Mouse (Mus musculus) kidney, adult 11 months (tissue): ENCODE data around the gene Ppp1r15a.
"Not testable (repeated sequence)": the region's sequence is repeated elsewhere in the genome, so short reads cannot be mapped to it uniquely, and the experiment has no call there.

ENCODE experiments used
- DNase-seq: peaks from one replicate; pipeline ENCODE4 v3.0.0; 2022

Gene Ppp1r15a

DNA sequence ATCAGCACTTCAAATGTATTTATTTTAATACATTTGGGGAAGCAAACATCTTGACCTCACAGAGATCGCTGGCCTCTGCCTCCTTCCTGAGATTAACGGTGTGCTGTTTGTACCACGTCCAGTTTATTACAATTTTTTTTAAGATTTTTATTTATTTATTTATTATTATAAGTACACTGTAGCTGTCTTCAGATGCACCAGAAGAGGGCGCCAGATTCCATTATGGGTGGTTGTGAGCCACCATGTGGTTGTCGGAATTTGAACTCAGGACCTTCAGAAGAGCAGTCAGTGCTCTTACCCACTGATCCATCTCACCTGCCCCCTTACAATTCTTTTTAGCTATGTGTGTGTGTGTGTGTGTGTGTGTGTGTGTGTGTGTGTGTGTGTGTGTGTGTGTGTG, 9.2 kb downstream of the Ppp1r15a start:
- not testable (repeated sequence) for DNase-seq

DNA sequence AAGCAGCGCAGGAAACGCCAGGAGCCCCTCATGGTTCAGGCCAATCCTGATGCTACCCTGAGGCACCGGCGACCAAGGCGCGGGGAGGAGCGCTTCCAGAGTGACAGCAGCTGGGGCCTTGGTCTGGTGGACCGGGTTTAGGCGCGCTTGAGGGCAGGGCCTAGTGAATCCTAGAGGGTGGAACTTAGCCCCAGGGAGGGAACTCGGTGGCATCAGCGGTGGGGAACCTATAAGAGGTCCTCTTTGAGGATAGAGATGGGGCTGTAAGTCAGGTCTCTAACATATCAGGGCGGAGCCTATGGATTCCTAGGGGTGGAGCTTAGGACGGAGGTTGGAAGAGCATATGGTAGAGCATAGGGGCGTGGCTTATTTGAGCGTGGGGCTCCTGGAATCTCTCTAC, 10.6 kb downstream of the Ppp1r15a start:
- DNase-seq: no peak

DNA sequence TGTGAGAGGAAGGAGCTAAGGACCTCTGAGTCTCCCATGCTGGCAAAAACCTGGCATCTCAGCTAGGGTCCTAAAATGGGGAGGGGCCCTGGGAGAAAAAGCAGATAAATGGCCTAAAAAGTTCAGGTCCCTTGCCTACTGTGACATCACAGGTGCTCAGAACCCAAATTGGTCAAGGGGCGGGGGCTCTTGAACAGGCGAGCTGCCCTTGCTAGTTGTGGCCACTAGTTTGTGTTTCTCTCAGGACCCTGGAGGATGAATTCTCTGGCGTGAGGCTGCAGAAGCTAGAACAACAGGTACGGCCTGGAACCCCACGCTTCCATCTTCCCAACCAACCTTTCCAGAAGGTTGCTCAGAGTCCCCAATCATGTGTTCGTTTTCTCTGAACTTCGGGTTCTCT, 11.7 kb downstream of the Ppp1r15a start:
- no peak for DNase-seq

DNA sequence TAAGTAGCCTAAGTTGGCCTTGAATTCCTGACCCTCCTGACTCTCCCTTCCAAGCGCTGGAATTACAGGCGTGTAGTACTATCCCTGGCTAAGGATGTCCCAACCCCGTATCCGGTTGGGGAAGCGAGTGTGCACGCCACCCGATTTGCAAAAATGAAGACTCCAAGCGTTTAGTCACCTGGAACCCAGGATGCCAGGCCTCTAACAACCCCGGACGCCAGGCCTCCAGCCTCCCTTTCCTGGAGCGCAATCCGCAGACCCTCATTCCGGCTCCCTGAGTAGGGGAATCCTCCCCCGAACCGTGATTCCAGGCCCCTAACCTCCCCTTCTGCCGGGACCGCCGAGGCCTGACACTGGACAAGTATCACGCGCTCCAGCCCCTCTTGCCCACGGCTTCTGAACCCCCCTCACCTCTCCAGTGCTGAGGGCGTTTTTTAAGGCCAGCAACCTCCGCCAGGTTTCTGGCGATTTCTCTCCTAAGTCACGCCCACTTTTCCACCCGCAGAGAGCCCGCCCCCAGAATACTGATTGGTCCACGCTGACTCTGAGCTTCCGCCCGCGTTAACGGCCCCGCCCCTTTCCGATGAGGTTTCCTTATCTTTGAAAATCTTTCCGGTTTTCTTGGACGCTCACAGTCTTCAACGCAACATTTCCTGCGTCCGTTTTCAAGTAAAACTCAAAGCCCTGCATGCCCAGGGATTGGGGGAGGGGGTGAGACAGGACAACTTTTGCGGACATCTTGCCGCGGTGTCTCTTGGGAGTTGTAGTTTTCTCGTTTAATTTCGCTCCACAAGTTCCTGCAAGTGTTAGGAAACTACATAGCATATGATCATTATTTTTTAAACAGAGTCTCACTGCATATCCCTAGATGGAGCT, 15.9 kb downstream of the Ppp1r15a start, which contains the start of gene Nucb1:
Gene Nucb1 (minus strand): TSS at position 495 of the 876 bp plus-strand sequence.
- peak; percentile 94 for DNase-seq

DNA sequence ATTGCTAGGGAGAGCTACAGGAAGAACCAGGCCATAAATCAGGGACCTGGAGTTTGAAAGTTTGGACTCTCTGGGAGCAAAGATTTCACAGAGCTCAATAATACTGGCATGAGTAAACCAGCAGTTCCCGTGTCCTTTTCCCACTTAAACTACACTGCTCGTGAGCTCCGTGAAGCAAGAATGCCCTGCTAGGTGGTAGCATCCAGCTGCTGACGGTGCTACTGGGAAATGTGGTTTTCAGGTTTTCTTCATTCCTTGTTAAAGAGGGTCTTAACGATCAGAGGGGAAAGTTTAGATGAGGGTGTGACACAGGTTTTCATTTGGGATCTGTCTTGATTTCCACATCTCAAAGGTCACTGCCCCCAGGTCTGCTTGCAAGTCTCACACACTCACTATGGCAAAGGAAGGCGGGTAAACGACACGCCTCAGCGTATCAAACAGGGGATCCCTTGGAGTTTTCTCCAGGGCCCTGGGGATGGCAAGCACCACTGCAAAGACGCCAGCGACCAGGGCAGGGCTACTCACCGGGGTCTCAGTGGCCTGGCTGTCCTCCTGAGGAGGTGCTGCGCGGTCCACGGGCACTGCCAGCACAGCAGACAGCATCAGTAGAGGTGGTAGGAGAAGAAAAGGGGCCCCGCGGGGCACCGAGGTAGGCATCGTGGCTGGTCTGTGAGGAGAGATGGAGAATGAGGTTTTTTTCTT, 16.7 kb downstream of the Ppp1r15a start:
- DNase-seq: no peak

DNA sequence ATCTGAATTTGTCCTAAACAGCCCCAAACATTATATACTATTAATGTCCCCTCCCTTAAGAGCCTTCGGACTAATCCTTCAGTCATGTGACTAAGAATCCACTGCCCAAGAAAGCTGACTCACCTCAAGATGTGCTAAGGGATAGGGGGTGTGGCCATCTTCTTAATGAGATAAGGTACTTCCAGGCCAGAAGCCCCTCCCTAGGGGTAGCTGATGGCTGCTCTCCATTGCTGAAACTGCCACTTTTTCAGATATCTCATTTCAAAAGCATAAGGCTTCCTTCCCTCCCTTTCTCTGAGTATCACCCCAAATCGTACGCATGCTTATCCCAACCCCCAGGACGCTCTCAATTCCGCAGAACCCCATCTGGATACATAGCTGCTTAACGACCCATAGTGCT, 17.5 kb downstream of the Ppp1r15a start:
- no peak for DNase-seq

DNA sequence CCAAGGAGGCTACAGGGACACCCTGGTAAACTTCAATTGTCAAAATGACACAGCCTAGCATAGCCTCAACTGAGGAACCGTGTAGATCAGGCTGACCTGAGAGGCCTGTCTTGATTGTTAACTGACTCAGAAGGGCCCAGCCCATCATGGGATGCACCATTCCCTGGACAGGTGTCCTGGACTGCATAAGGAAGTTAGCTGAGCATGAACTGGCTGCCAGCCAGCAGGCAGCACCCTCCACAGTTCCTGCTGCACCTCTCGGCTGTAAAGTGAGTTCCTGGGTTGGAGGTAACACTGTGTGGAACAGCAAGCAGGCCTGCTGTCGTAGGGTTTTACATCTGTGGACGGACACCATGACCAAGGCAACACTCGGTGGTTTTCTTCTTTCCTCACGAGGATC, 18.5 kb downstream of the Ppp1r15a start:
- DNase-seq: peak; percentile 42

DNA sequence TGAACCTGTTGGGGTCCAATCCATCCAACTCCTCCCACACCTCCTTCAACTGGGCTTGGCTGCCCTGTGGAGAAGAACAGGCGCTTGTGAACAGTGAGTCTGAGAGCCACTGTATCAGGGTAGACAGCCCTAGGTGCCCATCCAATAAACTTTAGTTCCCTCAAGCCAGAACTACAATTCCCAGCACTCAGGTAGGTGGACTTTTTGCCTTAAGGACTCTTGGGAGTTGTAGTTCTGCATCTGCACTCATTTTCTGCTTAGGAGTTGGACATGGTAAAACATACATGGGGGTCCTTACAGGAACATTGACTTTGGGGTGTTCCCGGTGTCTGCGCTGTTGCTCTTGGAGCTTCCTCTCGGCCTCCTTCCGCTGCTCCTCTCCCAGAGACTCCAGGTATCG, 27.6 kb downstream of the Ppp1r15a start:
- DNase-seq: no peak

DNA sequence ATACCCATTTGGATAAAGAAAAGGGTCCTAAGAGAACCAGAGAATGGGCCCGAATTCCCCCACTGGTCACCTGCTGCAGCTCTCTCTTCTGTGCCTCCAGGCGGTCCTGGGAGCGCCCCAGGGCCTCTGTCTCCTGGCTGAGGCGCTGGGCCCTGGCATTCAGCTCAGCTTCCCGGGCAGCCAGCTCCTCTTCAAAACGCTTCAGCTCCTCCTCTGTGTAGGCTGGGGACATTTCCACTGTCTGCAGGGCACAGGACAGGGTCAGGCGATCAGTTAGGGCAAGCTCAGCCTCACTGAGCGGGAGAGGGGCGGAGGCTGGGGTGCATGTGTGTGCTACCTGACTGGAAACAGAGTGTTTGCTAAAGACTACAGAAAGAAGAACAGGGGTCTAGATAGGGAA, 31.5 kb downstream of the Ppp1r15a start:
- DNase-seq: no peak

DNA sequence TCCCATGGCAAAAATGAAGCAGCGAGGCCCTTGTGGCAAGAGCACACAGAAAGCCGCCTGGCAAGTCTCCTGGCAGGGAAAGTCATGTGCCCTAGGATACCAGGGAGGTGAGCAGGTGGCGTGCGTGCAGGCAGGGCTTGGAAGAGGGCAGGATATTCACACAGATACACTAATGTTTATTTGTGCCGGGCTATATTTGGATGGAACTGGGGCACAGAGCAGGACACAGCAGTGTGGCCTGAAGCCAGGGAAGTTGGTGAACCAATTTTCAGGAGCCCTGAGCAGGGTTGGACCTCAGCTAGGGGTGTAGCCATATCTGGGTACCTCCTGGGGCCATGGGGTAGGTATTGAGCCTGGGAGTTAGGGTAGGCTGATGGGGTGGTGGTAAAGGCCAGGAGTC, 33.1 kb downstream of the Ppp1r15a start:
- DNase-seq: no peak

DNA sequence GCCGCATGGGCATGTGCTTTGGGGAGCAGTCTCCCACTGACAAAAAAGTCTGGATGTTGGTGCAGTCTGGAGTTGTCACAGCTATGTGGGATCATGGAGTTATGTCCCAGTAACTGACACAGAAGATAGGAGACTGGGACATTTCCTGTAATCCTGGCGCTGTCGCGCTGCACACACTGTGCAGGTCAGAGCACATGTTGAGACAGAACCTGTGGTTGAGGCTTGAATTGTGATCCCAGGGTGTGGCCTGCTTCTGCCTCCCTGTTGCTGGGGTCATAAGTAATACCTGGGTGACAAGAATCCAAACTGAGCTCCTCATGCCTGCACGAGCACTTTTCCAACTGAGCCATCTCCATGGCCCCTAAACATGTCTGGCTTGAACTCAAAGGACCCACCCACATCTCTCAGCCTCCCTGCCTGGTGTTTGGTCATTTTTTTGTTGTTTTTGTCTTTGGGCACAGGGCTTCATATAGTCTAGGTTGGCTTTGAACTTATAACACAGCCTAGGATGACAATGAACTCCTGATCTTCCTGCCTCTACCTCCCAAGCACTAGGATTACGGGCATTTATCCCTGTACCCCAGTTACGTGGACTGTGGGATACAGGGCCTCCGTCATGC, 33.7 kb downstream of the Ppp1r15a start:
- no peak for DNase-seq

DNA sequence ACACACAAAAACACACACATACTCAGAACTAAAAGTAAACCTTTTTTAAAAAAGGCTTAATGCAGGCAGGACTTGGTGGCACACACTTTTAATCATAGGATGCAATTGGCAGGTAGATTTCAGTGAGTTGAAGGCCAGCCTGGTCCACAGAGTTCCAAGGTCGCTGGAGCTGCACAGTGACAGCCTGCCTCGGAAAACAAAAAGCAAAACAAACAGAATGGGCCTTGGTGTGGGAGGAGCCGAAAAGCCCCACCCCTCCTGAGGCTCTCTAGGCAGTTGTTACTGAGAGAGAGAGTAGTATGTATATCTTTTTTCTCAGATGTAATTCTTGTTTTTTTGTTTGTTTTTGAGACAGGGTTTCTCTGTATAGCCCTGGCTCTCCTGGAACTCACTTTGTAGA, 34.8 kb downstream of the Ppp1r15a start:
- peak; percentile 45 for DNase-seq

DNA sequence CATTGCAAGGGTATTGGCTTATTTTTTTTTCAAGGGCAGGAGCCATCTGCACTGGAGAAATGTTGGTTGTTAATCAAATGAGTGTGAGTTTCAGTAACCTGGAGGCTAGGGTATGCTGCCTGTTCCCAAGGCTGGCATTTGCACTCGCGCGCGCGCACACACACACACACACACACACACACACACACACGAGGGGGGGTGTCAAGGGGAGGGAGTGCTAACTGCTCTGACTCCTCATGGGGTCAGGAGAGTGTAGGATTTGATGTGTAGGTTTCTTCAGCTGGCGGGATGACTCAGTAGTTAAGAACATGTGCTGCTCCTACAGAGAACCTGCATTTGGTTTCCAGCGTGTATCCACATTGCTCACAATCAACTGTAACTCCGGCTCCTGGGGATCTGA, 35.2 kb downstream of the Ppp1r15a start:
- DNase-seq: no peak

DNA sequence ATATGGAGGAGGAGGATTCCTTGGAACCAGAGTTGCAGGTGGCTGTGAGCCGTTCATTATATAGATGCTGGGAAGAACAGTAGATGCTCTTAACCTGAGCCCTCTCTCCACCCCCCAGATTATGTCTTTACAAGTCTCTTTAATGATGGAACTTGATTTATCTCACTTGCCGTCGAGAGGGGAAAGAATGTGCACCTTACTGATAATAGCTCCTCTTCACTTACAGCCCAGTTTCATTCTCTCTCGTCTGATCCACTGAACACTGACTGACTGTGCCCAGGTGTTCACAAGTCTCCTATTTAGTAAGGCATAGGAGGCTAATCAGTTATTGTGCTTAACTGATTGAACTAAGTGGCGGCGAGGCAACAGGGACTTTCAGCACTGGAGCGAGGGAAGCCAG, 36.5 kb downstream of the Ppp1r15a start:
- no peak for DNase-seq

DNA sequence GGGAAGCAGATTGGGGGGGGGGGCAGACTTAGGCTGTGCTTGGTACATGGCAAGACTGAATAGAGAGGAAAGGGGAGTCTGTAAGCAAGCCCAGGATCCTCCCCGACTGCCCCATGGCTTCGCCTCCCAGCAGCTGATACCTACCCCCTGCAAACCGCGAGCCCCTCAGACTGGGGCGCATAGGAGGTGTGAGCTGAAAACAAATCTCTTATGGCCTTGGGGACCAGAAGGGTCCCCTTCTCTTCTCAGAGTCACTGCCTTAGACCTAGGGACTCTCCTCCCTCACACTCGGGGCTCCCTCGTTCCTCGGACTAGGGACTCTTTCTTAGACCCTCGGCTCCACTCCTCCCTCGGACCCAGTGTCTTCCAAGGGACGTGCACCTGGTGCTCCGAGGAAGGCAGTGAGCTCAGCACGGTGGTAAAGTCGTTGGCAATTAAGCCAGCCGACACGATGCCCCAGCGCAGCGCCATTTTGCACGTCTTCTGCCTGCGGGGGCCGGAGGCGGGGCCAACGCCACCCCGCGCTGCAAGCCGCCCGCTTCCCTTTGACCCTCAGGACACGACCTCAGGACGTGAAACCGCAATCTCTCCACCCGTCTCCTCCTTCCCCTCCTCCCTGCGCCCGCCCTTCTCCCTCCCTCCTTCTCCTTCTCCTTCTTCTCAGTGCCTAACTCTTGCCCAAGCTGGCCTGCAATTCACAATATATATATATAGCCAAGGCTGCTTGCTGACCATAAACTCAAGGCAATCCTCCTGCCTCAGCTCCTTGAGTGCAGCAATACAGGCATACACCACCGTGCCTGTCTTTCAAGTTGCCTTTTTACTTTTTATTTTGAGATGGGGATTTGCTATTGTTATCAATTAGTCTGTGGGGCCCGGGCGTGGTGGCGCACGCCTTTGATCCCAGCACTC, 37.5 kb downstream of the Ppp1r15a start, which contains the start of gene Dhdh:
Gene Dhdh (minus strand): TSS at position 513 of the 912 bp plus-strand sequence.
- DNase-seq: peak; percentile 67

DNA sequence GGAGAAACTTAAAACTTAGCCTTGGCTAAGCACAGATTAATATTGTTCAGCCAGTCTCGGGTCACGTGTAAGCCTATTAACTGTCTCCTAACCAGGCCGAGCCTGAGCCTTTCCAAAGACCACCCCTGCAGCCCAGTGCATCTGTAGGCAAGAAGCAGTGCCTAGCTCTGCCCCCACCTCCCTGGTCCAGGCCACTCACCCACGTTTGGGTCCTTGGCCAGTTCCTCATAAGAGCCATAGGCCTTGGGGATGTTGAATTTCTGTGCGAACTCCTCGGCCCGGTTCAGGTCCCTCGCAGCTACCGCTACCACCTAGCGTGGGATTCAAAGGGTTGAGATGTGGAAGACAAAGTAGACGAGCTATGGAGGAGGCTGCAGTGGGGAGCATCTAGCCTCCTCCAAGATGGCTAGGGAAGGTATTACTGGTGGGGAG, 38.2 kb downstream of the Ppp1r15a start:
- DNase-seq: no peak

DNA sequence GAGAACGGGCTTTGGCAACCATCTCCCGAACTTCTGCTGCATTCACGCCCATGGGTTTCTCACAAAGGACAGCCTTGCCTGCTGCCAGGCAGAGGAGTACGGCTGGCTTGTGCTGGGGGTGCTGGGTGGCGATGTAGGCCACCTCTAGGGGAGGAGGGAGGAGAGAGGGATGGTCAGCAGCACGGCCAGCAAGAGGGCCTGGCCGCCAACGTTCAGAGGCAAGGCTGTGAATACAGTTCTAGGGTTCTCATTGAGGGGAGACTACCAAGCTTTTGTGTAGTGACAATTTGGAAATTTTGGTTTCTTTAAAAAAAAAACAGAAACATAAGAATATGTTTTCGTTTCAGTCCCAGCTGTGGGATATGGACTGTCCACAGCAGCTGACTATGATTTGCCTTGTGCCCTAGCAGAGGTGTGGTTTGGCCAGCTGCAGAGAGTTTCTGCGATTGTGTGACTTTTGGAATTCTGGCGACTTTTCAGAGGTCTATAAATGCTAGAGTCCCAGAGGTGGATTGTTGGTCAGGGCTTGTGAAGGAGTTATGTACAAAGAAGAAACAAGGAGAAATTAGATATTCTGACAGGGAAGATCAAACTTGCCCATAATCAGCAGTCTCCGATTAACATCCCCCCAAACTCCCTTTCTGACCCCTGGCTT, 39.2 kb downstream of the Ppp1r15a start, which contains the start of gene Gm45808:
Gene Gm45808 (minus strand): TSS at position 51 of the 655 bp plus-strand sequence.
- no peak for DNase-seq

DNA sequence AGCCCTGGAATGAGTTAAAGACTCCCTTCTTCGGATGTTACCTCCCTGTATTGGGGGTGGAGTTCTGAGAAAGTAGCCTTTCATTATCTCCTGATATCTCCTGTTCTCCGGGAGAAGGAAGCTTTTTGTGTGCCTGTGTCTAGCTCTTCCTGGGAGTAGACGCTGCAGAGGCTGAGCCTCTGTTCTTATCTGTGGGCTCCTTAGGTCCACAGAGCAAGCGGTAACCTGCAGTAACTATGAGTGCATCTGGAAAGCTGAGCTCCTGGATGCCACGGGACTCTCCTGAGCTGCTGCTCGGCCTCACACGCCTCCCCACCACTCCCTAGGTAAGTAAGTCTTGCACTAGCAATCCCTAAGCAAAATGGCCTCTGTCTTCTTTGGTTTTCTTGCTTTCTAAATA, 39.9 kb downstream of the Ppp1r15a start:
- no peak for DNase-seq

DNA sequence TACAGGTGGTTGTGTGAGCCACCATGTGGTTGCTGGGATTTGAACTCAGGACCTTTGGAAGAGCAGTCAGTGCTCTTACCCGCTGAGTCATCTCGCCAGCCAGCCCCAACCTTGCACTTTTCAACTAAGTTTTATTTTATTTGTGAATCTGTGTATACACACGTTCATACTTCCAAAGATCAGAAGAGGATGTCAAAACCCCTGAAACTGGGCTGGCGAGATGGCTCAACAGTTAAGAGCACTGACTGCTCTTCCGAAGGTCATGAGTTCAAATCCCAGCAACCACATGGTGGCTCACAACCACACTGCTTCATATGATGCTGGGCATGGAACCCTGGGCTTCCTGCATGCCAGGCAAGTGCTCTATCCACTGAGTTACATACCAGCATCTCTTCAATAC, 41.1 kb downstream of the Ppp1r15a start:
- DNase-seq: not testable (repeated sequence)

DNA sequence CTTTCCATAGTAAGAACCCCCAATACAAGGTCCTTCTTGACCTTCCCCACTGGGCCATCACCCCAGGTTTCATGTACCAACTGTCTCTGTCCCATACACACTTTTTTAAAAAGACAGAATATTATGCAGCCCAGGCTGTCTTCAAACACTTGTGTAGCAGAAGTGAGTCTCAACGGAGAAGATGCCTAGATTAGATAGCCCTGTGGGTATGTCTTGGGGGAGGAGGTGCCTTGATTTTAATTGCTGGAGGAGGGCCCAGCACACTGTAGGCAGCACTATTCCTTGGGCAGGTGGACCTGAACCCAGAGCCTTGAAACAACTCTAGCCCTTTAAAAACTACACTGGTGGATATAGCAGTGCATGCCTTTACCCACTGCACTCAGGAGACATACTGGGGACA, 43.9 kb downstream of the Ppp1r15a start:
- DNase-seq: no peak

DNA sequence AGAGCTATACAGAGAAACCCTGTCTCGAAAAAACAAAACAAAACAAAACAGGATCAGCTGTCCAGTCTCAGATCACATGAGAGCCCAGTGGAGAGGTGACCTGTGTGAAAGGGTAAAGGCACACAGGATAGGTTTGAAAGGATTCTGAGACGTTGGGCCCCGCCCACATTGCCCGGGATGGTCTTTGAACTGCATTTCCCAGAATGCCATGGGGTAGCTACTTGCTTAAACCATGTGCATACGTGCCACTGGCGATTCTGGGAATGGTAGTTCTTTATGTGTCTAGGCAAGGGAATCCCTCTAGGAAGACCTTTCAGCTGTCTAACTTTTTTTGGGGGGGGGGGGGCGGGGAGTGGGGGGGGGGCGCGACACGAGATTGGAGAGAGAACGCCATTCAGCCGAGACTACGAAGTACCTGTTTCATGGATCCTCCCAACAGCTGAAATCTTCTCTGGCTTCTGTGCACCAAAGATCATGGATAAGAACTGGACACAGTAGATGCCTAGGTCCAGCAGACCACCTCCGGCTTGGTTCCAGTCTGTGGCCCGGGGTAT, 44.6 kb downstream of the Ppp1r15a start, which contains the start of gene Tulp2:
Gene Tulp2 (plus strand): TSS at position 504 of the 554 bp plus-strand sequence.
- DNase-seq: peak; percentile 79
